Mouse (Mus musculus) left cerebral cortex, adult 2 months (tissue): Measurements from ENCODE around the gene Zcchc8. TPM values are rescaled to one million over a fixed set of nuclear protein-coding genes. Genes with fewer than 3 reads are reported as not detected.

Experiments used
- DNase-seq, 2 experiments: peaks; one replicate each; pipeline ENCODE4 v3.0.0; 2021 to 2022; ENCODE audit warnings: low spot score in 2 of 2, mixed read lengths in 1 of 2; ENCODE audit errors: extremely low spot score in 1 of 2
- H3K27ac ChIP-seq: fragments of 200-600 bp; 2 replicates; pipeline ENCODE4 v1.8.1; 2022
- H3K4me3 ChIP-seq: fragments of 200-600 bp; 2 replicates; pipeline ENCODE4 v1.8.1; 2022
- CTCF ChIP-seq: fragments of 200-600 bp; IDR thresholded peaks from 2 replicates; pipeline ENCODE4 v1.8.1; 2022; ENCODE audit warnings: antibody characterized with exemption, mild to moderate bottlenecking, moderate library complexity
- intact Hi-C: fragments of 180-260 bp; cut with DNase I; formaldehyde crosslinking; loops from one replicate; pipeline ENCODE4 v1.15.1; 2025
- total RNA-seq, 2 experiments: library from RNA; stranded (reverse); gene quantifications; 2 replicates each; pipeline ENCODE4 v1.2.3; 2021

Zcchc8 gene
- total RNA-seq, 2 experiments from 2014 or later, result 40.5 to 47.3 TPM

GRCm38 (mm10) chr5:123714622-123715021 is 6.3 kb downstream of the Zcchc8 start:
- H3K27ac ChIP-seq, result no peak overlapping the region
- no peak overlapping the region for H3K4me3 ChIP-seq
- no peak for TF ChIP-seq CTCF
- intact Hi-C loops, result no loop called here
- DNase-seq, result no peak

GRCm38 (mm10) chr5:123713782-123714181 is 7.1 kb downstream of the Zcchc8 start:
- Histone ChIP-seq H3K27ac (no peak overlapping the region), H3K4me3 (no peak overlapping the region)
- no peak for DNase-seq
- no peak for TF ChIP-seq CTCF
- intact Hi-C loops, result no loop called here

GRCm38 (mm10) chr5:123709571-123709970 is 11.3 kb downstream of the Zcchc8 start:
- no peak for DNase-seq
- H3K4me3 ChIP-seq, result no peak overlapping the region
- intact Hi-C loops, result no loop called here
- TF ChIP-seq CTCF, result no peak
- H3K27ac ChIP-seq, result no peak overlapping the region

GRCm38 (mm10) chr5:123708598-123708997 is 12.3 kb downstream of the Zcchc8 start:
- intact Hi-C loops, result no loop called here
- DNase-seq, result no peak
- no peak overlapping the region for H3K27ac ChIP-seq

GRCm38 (mm10) chr5:123700625-123701024 is 20.3 kb downstream of the Zcchc8 start:
- peak; percentile 33 for DNase-seq
- Histone ChIP-seq H3K4me3 (no peak overlapping the region), H3K27ac (0 out of 2 replicates have a peak overlapping the region, but pooled peaks have one; percentile 15)
- intact Hi-C loops, result no loop called here
- TF ChIP-seq CTCF, result peak; percentile 16

More at GRCm38 (mm10) chr5:123708598-123708997, 12.3 kb downstream of the Zcchc8 start:
- no peak overlapping the region for H3K4me3 ChIP-seq
- no peak for TF ChIP-seq CTCF

GRCm38 (mm10) chr5:123699198-123699597 is 21.7 kb downstream of the Zcchc8 start:
- peak; percentile 82 for TF ChIP-seq CTCF
- no peak overlapping the region for H3K27ac ChIP-seq
- DNase-seq, result peak; percentile 61 to 67
- intact Hi-C loops, result loop anchor here (1.0 kb wide), 1 partner anchor 73 kb away; no protein-coding TSS in a partner anchor
- H3K4me3 ChIP-seq, result no peak overlapping the region

GRCm38 (mm10) chr5:123696961-123697360 is 23.9 kb downstream of the Zcchc8 start:
- intact Hi-C loops, result no loop called here
- no peak overlapping the region for H3K4me3 ChIP-seq
- no peak for DNase-seq
- no peak overlapping the region for H3K27ac ChIP-seq
- no peak for TF ChIP-seq CTCF

GRCm38 (mm10) chr5:123696244-123696643 is 24.7 kb downstream of the Zcchc8 start:
- Histone ChIP-seq H3K27ac (no peak overlapping the region), H3K4me3 (no peak overlapping the region)
- DNase-seq, result no peak
- intact Hi-C loops, result no loop called here
- TF ChIP-seq CTCF, result no peak

- intact Hi-C loops, result no loop called here
- no peak for TF ChIP-seq CTCF
- no peak for DNase-seq
- Histone ChIP-seq H3K27ac (no peak overlapping the region), H3K4me3 (no peak overlapping the region)
Measured at GRCm38 (mm10) chr5:123694468-123694867, 26.4 kb downstream of the Zcchc8 start.

GRCm38 (mm10) chr5:123684221-123685144 is 36.4 kb downstream of the Zcchc8 start, which contains the start of gene Clip1:
Gene Clip1, minus strand, starts transcription at chr5:123684618.
- Histone ChIP-seq H3K27ac (peak within 1 kb of the TSS; percentile 99), H3K4me3 (peak within 1 kb of the TSS; percentile 92)
- intact Hi-C loops, result no loop called here
- DNase-seq, result peak; percentile 75 to 83
- TF ChIP-seq CTCF, result no peak; the same call in 1 of the 2 replicates

- H3K27ac ChIP-seq, result peak overlapping the region; percentile 99
- intact Hi-C loops, result no loop called here
- peak; percentile 43 to 49 for DNase-seq
- no peak for TF ChIP-seq CTCF
- peak overlapping the region; percentile 92 for H3K4me3 ChIP-seq
Measured at GRCm38 (mm10) chr5:123683377-123684220, 37.3 kb downstream of the Zcchc8 start.

- DNase-seq, result peak in 1 of 2 experiments; percentile 27
- no peak for TF ChIP-seq CTCF
- peak overlapping the region; percentile 99 for H3K27ac ChIP-seq
- intact Hi-C loops, result no loop called here
- H3K4me3 ChIP-seq, result peak overlapping the region; percentile 92
Measured at GRCm38 (mm10) chr5:123683043-123683376, 37.9 kb downstream of the Zcchc8 start.
